Mouse (Mus musculus) brain, embryonic 14.5 days (tissue): ENCODE measurements around the gene Msh2. TPM values are rescaled to one million over a fixed set of nuclear protein-coding genes. Genes with fewer than 3 reads are reported as not detected.

Experiments
- DNase-seq: peaks from one replicate; pipeline ENCODE4 v3.0.0-alpha.2; 2011; ENCODE audit warnings: low read depth
- CTCF ChIP-seq: fragments of 200-500 bp; IDR thresholded peaks from 2 replicates; pipeline ENCODE4 v1.5.1; 2012; ENCODE audit warnings: inconsistent platforms, mild to moderate bottlenecking, moderate library complexity, borderline replicate concordance; ENCODE audit not compliant: insufficient read depth, insufficient read length; ENCODE audit errors: extremely low read depth
- POLR2A ChIP-seq: fragments of 200-500 bp; IDR thresholded peaks from 2 replicates; pipeline ENCODE4 v1.6.1; 2012; ENCODE audit warnings: mild to moderate bottlenecking, inconsistent platforms, borderline replicate concordance; ENCODE audit not compliant: poor library complexity, insufficient read depth, insufficient read length, severe bottlenecking; ENCODE audit errors: extremely low read depth
- polyA plus RNA-seq: library from polyadenylated mRNA; depleted of rRNA; stranded (reverse); fragments of >200 nt; gene quantifications from 2 replicates; pipeline ENCODE4 v1.2.3, GENCODE M21; 2012; rRNA removed

Gene Msh2
- polyA plus RNA-seq, 1 experiment = 39.1 TPM

DNA sequence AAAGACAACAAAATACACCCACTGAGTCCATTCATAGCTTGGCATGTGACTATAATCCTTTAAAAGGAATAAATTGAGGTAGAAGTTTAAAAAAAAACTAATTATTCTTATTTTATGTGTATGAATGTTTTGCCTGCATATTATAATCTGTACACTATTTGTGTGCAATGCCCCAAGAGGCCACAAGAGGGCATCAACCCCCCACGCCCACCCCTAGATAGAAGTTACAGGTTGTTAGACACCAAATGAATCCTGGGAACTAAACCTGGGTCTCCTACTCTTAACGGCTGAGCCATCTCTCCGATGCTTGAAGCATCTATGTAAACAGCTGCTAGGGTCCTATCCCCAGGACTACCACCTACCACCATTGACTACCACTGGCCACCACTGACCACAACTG lies 101.0 kb downstream of the Msh2 start:
- no peak for DNase-seq
- peak; percentile 50; the same call in 1 of the 2 replicates for TF ChIP-seq CTCF
- TF ChIP-seq POLR2A = no peak

Other genes starting within 250 kb of the Msh2 start
- gene Stpg4, start 244.6 kb upstream of the Msh2 start, polyA plus RNA-seq = 0.16 TPM in 1 of 2 replicates, not detected in the other
- 919 and 1,119 TPM in 2 replicates for gene Calm2, start 225.4 kb upstream of the Msh2 start, polyA plus RNA-seq
- gene Epcam, start 36.4 kb upstream of the Msh2 start, polyA plus RNA-seq = 4.0 and 4.3 TPM in 2 replicates
- 1.4 and 2.1 TPM in 2 replicates for gene Kcnk12, start 125.7 kb downstream of the Msh2 start, polyA plus RNA-seq
- not detected in 2 replicates for gene Rpl36-ps4, start 248.6 kb downstream of the Msh2 start, polyA plus RNA-seq